Mouse (Mus musculus) macrophage (primary cell): Measurements from ENCODE around the gene Angptl3. TPM values are rescaled to one million over a fixed set of nuclear protein-coding genes. Genes with fewer than 3 reads are reported as not detected.

Source experiments
- H3K27ac ChIP-seq: fragments of 350-480 bp; formaldehyde crosslinking; 2 replicates; pipeline ENCODE4 v1.9.0; 2021
- H3K36me3 ChIP-seq: fragments of 350-480 bp; formaldehyde crosslinking; 2 replicates; pipeline ENCODE4 v1.9.0; 2021; ENCODE audit errors: inconsistent target
- H3K4me3 ChIP-seq: fragments of 350-480 bp; formaldehyde crosslinking; 2 replicates; pipeline ENCODE4 v1.9.0; 2021; ENCODE audit errors: inconsistent target
- H3K79me2 ChIP-seq: fragments of 350-480 bp; formaldehyde crosslinking; 2 replicates; pipeline ENCODE4 v1.9.0; 2021; ENCODE audit errors: inconsistent target
- WGBS: methylation state at CpG from one replicate; pipeline ENCODE4 v1.1.7; 2026; ENCODE audit warnings: inconsistent platforms; ENCODE audit not compliant: missing documents; 5-methylcytosine and 5-hydroxymethylcytosine counted together
- polyA plus RNA-seq: library from polyadenylated mRNA; stranded (reverse); fragments of 250-400 nt; gene quantifications from 3 replicates; pipeline ENCODE4 v1.2.4, GENCODE M21; 2018; ENCODE audit warnings: inconsistent platforms

Angptl3 gene
- polyA plus RNA-seq, 1 experiment from 2014 or later = 14.9 TPM

- WGBS = 98% methylated on average over 3 of the region's 3 CpGs
- Histone ChIP-seq H3K4me3 (no peak overlapping the region), H3K36me3 (0 out of 2 replicates have a peak, but pooled peaks cover 4% of the 10 kb centered on the region), H3K27ac (no peak overlapping the region), H3K79me2 (no peaks in the 10 kb centered on the region)
Observed at GRCm38 (mm10) chr4:99083862-99084261, 53.1 kb downstream of the Angptl3 start.

- Histone ChIP-seq H3K36me3 (no peaks in the 10 kb centered on the region), H3K27ac (no peak overlapping the region), H3K4me3 (no peak overlapping the region), H3K79me2 (no peaks in the 10 kb centered on the region; the same call in 1 of the 2 replicates)
- 95% methylated on average over 17 of the region's 17 CpGs for WGBS
Observed at GRCm38 (mm10) chr4:99087760-99088485, 57.2 kb downstream of the Angptl3 start.

- 71% methylated on average over 3 of the region's 3 CpGs for WGBS
- H3K4me3 ChIP-seq = no peak overlapping the region
- peaks cover 8% of the 10 kb centered on the region; the same call in 1 of the 2 replicates for H3K79me2 ChIP-seq
- no peak overlapping the region for H3K27ac ChIP-seq
- no peaks in the 10 kb centered on the region for H3K36me3 ChIP-seq
Observed at GRCm38 (mm10) chr4:99091151-99091701, 60.5 kb downstream of the Angptl3 start.

DNA sequence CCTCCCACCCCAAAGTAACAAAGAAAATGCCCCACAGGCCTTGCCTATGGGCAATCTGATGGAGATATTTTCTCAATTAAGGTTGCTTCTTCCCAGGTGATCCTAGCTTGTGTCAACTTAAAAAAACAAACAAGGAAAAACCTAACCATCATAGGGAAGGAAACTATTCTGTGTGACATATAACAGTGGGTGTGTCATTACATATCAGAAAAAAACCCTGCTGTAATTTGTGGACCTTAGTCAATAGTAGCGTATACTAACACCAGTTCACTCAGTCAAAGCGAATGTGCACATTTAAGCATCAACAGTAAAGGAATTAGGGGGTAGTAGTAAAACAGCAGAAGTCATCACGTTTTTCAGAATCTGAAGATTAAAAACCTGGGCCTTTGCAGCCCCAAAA lies 61.0 kb downstream of the Angptl3 start:
- 94% methylated on average over 3 of the region's 3 CpGs for WGBS
- Histone ChIP-seq H3K79me2 (peaks cover 8% of the 10 kb centered on the region; the same call in 1 of the 2 replicates), H3K4me3 (no peak overlapping the region), H3K36me3 (no peaks in the 10 kb centered on the region), H3K27ac (no peak overlapping the region)

Other genes starting within 250 kb of the Angptl3 start
- gene Kank4, start 213.4 kb upstream of the Angptl3 start, polyA plus RNA-seq = not detected in 3 replicates
- gene I0C0044D17Rik, start 207.1 kb upstream of the Angptl3 start, polyA plus RNA-seq = not detected in 3 replicates
- gene Usp1, start 107.1 kb upstream of the Angptl3 start, polyA plus RNA-seq = 15.0 to 35.3 TPM (median 29.0 TPM) in 3 replicates
- gene Dock7, start 90.0 kb downstream of the Angptl3 start, polyA plus RNA-seq = 38.7 to 56.3 TPM (median 43.3 TPM) in 3 replicates
- 12.5 to 23.3 TPM (median 16.5 TPM) in 3 replicates for gene Atg4c, start 163.0 kb downstream of the Angptl3 start, polyA plus RNA-seq